Mouse (Mus musculus): Measurements from ENCODE around the gene Gng5.

Gng5 gene

DNA sequence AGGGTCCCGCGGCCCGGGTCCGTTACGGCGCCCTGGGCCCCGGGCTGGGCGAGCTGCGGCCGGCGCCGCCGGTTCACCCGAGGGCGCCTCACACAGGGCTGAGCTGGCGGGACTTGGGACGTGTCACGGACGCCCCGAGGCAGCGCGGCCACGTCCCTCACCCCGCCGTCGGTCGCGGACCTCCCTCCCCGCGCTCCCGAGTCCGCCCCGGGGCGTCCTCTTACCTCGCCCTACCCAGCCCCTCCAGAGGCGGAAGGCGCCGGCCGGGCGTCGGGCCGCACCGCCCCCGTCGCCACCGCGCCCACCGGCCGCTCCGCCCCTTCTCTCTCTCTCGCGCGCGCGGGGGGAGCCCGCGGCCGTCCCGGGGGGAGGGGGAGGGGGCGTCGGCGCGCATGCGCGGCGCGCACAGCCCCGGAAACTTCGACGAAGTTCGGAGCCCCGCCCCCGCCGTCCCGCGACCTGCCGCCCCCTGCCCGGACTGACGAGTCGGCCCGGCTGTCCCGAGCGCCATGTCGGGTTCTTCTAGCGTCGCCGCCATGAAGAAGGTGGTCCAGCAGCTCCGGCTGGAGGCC is at the start of gene Gng5, which contains the start of gene Spata1:
Gene Gng5, plus strand, starts transcription at position 377 of the 572 bp plus-strand sequence.
Gene Spata1, minus strand, starts transcription at position 323 of the 572 bp plus-strand sequence.
- DNase-seq (ENCODE audit: low read depth, low spot score): peak; percentile 81

DNA sequence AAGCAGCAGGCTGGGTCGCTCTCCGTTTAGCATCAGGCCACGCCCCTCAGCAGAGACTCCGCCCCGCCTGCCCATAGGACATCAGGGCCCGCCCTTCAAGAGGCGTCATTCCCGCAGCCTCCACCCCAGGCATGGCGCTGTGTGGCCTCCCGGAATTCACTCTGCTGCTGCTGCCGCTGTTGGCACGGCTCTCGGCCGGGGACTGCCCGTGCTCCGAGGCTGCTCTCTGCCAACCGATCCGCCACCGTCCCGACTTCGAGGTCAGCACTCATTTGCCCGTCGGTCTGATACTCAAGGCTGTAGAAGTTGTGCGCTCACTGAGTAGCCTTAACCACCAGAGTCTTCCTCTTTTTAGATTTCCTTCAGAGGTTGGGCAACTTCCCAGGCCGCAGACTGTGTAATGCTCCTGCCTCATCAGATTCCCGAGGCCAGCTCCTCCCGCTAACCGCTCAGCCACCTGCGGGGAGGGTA is 49.2 kb upstream of the Gng5 start:
- DNase-seq (ENCODE audit: low read depth, low spot score): peak; percentile 88

DNA sequence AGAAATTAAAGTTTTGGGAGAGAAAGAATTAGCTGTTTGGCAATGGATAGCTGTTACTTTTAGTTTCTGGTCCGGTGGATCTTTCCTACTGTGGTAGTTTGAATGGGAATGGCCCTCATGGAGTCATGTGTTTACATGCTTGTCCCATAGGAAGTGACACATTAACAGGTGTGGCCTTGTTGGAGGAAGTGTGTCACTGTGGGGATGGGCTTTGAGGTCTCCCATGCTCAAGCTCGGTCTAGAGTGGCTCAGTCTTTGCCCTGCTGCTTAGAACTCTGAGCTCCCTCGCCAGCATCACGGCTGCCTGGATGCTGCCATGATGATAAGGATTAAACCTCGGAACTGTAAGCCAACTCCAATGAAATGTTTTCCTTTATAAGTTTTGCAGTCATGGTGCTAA is 48.2 kb upstream of the Gng5 start:
- no peak for DNase-seq (ENCODE audit: low read depth, low spot score)

DNA sequence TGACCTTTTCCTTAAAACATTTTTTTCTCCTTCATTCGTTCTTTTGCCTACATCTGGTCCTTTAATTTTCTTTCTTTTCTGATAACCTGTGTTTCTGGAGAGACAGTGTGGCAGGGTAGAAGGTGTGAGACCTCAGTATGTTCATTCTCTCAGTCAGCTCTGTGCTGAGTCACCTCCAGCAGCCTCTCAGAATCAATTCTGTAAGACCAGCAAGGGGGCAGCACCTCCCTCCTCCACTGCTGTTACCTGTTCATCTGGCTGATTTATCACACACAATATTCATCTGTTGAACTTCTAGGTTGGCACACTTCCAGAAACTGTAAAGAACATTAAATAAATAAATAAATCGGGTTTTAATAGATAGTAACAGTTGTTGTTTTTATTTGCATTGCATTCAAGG is 36.7 kb upstream of the Gng5 start:
- DNase-seq (ENCODE audit: low read depth, low spot score): no peak

DNA sequence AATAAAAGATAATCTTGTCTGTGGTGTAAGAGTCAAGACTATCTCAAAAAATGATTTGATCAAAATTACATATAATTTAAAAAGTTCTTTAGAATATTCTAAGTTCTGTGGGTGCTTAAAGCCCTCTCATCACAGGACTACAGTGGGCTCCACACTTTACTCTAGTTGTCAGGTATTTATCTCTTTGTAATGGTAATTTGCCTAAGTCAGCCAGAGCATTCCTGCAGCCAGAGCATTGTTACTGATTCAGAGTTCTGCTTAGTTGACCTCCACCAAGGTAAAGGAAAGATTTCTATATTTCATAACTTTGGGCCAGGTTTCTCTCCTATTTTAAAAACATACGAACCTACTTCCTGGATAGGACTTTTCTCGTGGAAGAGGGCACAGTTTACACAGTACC is 30.4 kb upstream of the Gng5 start:
- DNase-seq (ENCODE audit: low read depth, low spot score): no peak

DNA sequence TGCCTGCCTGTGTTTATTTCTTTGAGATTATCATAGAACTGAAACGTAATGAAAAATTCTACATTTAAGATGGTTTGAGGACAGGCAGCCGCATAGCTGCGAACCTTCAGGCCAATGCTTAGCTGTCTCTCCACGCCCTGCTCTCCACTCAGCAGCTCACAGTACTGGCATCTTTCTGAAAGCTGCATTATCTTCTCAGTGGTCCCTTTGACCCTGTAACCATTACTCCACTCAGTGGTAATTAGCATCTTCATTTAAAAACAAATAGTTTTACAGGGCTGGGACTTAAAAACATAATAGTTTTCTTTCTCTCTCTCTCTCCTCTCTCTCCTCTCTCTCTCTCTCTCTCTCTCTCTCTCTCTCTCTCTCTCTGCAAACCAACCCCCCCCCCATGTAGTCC is 26.9 kb upstream of the Gng5 start:
- DNase-seq (ENCODE audit: low read depth, low spot score): no peak

DNA sequence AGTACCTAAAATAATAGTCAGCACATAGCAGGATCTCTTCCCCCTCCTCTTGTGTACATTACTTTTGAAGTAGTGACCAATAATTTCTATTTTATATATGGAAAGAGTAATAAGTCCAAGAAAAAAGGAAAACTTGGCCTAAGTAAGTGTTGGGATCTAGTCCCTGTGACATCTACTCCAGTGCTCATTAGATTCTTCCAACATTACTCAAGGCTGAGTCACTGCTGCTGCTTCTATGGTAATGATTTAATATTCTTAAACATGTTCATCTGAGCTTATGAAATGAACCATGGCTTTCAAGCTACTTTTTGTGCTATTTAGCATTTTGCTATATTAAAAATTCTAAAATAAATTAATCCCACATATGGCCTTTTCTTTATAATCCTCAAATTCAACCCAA is 25.9 kb upstream of the Gng5 start:
- DNase-seq (ENCODE audit: low read depth, low spot score): no peak

DNA sequence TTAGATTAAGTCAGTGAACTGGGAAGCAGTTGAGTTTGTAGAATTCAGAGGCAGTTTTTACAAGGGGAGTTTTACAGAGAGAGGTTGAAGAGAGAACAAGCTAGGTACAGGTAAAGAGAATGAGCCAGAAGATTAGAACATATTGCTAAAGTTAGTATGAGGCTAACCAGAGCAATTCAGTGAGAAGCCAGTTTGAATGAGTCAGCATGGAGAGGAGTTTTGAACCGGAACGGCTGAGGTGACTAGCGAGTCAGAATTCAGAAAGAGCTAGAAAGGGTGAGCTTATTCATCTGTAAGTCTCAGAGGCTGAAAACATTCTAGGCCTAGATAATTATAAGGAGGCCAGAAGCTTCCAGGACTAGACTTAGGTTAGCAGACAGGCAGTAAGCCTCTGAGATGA is 25.2 kb upstream of the Gng5 start:
- DNase-seq (ENCODE audit: low read depth, low spot score): no peak

DNA sequence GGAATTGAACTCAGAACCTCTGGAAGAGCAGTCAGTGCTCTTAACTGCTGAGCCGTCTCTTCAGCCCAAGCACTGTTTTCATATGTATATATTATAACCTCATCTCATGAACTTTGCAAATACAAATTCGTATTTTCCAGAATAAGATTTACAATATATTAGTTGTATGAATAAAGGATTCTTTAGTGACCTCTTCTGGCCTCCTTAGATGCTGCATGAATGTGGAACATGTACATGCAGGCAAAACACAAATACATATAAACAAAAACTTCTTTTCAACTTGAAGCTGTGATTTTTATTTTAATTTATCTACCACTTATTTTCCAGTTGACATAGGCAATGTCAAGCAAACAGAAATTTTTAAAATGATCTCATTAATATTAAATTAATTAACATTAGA is 17.6 kb upstream of the Gng5 start:
- DNase-seq (ENCODE audit: low read depth, low spot score): no peak

DNA sequence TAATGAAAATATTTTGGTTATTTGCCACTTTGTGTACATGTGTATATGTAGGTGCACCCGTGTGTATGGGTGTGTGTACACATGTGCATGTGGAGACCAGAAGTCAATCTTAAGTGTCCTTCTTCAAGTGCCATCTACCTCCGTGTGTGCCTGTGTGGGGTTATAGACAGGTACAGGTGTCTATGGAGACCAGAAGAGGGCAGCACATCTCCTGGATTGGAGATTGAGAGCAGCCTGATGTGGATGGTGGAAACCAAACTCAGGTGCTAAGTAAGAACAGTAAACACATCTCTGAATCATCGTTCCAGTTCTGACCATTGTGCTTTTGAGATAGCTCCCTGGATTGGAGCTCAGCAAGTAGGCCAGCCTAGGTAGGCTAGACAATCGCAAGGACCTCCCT is 13.1 kb upstream of the Gng5 start:
- DNase-seq (ENCODE audit: low read depth, low spot score): no peak

DNA sequence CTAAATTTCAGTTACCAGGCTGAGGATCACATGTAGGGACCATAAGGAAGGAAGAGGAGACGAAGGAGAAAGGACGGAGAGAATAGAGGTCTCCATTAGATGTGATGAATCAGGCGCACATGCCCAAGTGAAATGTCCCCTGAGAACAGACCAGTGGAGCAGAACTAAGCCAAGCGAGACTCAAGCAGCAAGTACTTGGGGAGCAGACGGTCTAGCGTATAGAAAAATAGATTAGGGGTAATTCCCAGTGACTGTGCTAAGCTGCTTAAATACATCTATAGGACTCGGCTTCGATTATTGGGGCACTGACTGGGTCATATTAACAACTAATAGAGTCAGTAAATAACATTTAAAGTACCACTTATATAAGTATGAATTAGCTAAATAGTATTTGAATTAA is 4.7 kb upstream of the Gng5 start:
- no peak for DNase-seq (ENCODE audit: low read depth, low spot score)

DNA sequence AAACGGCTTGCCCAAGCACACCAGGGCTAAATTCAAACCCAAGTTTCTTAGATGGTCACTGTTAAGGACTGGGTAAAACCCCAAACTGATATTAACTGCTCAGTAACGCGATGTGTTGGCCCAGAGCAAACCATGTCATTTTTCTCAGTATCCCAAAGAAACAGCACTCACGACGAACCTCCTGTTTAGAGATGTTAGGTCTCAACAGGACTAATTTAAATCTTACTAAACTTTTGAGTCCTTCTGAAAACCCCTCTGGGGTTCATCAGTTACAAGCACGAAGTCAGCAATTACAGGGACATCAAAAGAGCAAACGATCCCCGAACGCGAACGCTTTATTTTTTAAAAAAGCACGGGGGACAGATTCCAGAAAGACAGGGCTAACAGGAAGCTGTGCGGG is 618 bp upstream of the Gng5 start:
- DNase-seq (ENCODE audit: low read depth, low spot score): no peak

DNA sequence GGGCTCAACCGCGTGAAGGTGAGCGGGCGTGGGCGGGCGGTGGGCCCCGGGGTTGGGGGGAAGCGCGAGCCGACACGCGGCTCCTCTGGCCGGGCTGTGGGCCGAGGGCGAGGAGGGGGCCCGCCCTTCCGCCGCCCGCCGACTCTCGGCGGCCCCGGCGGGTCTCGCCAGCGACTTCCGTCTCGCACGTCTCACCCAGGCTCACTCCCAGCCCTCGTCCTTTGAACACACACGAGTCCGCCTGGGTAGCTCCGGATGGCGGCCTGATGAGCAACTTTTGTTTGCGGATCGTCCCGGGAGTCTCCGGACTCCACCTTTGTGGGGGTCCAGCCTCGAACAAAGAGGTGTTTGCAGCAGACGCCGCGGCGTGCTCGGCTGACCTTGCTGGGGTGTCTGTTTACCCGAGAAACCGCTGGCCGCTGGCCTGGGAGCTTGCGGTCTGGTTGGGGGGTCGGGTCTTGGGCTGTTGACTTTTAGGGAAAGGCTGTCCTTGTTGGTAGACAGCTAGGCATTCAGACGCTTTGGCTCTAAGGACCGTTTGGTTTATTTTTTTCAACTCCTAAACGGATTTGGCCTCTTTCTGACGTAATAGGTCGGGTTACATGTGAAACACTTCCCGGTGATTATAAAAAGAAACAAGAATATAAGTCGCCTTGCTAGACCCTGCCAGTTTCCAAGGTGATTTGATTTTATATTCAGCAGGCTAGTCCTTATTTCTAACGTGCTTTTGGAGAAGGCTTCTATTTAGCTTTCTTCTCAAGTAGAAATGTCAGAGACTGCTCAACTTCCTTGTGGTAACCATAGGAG is 599 bp downstream of the Gng5 start:
- no peak for DNase-seq (ENCODE audit: low read depth, low spot score)

DNA sequence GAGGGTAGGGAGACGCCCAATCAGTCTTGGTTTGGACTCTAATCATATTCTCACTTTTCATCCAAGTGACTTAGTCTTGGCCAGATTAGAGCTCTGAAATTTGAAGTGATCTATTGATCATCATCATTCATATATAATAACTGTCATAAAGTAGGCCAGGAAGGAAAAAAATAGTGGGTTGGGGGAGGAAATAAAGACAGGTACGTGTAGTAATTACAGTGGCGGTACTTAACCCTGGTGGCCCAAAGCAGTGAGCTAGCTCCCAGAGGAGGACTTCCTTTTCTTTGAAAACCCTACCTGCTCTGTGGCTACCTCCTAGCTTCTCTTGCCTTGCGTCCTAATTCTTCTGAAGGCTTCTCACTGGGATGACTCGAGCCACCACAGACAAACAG is 1.2 kb downstream of the Gng5 start:
- no peak for DNase-seq (ENCODE audit: low read depth, low spot score)

DNA sequence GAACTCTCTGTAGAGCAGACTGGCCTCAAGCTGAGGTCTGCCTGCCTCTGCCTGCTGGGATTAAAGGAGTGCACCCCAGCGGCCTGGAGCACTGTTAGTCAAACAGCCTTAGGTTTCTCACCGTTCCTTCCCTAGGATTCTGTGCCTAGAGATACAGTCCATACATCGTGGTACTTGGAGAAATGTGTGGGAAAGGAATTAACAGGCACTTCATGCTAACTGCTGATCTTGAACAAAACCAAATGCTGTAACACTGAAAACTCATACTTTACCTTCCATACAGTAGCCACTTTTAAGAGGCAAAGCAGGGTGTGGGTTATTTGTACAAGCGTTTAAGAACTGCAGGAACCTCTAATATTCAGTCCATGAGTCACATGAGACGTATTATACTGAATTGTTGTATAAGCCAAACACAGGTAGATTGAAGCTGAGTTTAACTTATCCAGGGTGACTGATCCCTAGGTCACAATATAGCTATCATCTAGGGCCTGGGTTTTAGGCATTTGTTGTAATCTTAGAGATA is 2.1 kb downstream of the Gng5 start:
- DNase-seq (ENCODE audit: low read depth, low spot score): no peak

DNA sequence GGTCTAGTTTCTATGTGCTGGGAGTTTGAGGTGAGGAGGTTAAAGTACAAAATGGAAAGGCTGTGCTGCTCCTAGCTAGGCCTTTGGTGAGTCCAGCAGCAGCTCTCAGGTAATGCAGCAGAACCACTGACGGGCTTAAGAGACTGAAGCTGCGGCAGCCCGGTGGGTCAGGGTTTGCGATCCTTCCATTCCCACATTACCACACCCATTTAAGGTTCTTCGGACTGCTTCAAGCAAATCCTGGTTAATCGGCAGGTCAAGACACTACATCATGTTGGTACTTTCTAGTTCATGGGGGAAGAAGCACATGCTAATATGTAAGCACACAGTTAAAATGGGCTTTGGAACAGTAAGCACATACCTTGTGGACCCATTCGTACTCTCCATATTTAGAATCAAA is 7.1 kb downstream of the Gng5 start:
- DNase-seq (ENCODE audit: low read depth, low spot score): no peak

DNA sequence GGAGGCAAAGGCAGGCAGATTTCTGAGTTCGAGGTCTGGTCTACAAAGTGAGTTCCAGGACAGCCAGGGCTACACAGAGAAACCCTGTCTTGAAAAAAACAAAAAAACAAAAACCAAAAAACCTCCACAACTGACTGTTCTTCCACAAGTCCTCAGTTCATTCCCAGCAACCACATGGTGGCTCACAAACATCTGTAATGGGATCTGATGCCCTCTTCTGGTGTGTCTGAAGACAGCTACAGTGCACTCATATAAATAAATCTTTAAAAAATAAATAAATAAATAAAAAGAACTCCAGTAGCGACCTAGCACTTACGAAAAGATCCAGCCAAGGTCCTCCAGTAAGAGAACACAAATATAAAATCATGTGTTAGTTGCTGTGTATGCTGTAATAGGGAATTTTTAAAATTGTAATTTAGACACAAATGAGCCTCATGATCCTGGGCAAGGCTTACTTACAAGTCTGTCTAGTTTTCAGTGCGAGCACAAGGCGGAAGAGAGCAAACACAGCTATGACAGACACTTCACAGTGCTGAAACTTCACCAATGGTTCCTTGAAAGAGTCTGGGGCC is 20.7 kb downstream of the Gng5 start:
- no peak for DNase-seq (ENCODE audit: low read depth, low spot score)

DNA sequence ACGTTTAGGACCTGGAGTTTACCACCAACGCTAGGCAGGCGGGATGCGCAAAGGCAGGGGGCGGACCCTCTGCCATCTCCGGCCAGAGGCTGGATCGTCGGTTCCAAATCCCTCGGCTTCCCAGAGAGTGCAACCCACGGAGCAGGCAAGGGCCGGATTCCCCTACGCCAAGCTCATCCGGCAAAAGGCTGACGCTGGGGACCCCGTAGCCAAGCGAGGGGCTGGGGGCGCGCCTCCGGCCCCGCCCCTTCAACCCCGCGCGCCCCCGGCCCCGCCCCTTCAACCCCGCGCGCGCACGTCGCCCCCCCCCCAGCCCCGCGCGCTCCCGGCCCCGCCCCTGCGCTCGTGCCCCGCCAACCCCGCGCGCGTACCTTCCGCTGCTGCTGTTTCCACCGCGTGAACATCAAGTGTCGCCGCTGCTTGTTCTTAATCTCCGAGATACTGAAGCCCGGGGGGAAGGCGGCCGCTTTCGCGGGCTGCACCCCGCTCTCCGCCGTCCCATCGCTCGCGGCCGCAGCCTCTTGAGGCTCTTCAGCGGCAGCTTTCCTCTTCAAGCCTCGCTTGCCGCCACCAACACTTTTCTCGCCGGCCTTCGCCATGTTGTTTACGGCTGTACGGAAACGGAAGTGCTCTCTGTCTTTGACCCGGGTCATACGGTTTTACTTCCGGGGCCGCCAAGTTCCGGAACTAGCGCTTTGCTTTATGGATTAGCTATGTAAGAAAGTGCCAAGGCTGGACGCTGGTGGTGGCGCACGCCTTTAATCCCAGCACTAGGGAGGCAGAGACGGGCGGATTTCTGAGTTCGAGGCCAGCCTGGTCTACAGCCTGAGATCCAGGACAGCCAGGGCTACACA is 21.4 kb downstream of the Gng5 start, which contains the start of gene Rpf1:
Gene Rpf1, minus strand, starts transcription at position 632 of the 854 bp plus-strand sequence.
- DNase-seq (ENCODE audit: low read depth, low spot score): peak; percentile 82

DNA sequence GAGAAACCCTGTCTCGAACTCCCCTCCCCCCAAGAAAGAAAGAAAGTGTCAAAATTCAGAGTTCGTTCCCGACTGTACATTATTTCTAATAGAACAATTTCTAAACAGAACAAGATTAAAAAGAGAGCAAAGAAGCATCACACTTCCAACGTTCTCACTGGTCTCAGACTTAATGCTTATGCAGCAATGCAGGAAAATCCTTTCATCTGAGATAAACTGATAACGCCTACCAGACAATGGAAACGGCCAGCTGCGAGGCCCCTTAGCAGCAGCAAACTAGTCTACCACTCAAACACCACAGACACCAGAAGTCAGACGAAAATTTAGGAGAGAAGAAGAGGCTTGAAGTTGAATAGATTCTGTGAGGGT is 22.0 kb downstream of the Gng5 start:
- DNase-seq (ENCODE audit: low read depth, low spot score): no peak

DNA sequence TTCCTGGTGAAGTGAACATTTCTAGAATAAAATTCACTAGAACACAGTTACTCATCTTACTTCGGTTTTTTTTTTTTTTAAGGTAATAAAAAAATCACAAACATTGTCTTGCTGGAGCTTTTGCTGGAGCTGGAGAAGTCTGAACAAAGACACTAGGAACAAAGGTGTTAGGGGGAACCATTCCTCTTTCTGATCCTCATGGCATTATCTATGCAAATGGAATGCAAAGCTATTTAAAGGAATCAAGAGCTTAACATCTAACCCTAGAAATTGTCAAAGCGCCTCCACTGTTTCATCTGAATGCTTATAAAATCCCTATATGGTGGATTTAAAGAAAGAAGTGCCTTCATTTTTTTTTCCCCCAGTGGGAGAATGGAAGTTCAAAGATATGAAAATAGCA is 28.7 kb downstream of the Gng5 start:
- no peak for DNase-seq (ENCODE audit: low read depth, low spot score)

DNA sequence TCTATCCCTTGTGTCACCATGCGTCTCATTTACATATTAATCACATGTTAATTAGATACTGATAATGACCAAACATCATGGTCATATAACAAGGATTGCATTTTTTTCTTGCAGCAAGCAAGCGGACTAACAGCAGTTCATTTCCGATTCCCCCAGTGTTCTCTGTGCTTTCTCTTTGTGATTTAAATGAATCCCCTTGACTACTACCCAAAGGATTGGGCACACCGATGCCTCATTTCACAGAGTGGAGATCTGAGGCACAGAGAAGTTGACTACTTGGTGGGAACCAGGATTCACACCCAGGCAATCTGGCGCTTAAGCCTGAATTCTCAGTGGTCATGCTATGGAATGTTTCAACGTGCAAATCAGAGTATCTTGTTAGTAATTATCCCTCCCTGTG is 35.4 kb downstream of the Gng5 start:
- DNase-seq (ENCODE audit: low read depth, low spot score): no peak

All from embryo, embryonic 11.5 days (tissue).